Mouse (Mus musculus) heart, adult 2 months (tissue): ENCODE data around the gene Gm7534.

Experiments
- CTCF ChIP-seq: fragments of 200-600 bp; IDR thresholded peaks from 2 replicates; pipeline ENCODE4 v1.8.1; 2022; ENCODE audit warnings: antibody characterized with exemption, mild to moderate bottlenecking, moderate library complexity
- EP300 ChIP-seq: fragments of 200-500 bp; IDR thresholded peaks from 2 replicates; pipeline ENCODE4 v1.6.1; 2011; ENCODE audit warnings: low read depth, low read length, control low read depth; ENCODE audit not compliant: insufficient read depth
- POLR2A ChIP-seq: fragments of 200-500 bp; IDR thresholded peaks from 2 replicates; pipeline ENCODE4 v1.6.1; 2011; ENCODE audit warnings: mild to moderate bottlenecking, low read depth, low read length, control low read depth; ENCODE audit not compliant: insufficient read depth

GRCm38 (mm10) chr4:134227194-134227593, 24.4 kb upstream of the Gm7534 start, which contains the start of gene Catsper4:
- TF ChIP-seq CTCF (no peak), EP300 (no peak), POLR2A (no peak)
